Mouse (Mus musculus) 3134 (cell line): ENCODE data around the gene Zfp580.

ENCODE experiments used
- DNase-seq: peaks from one replicate; pipeline ENCODE4 v3.0.0-alpha.2; 2011; ENCODE audit warnings: low spot score; ENCODE audit not compliant: insufficient read length; ENCODE audit errors: extremely low read depth

Gene Zfp580

DNA sequence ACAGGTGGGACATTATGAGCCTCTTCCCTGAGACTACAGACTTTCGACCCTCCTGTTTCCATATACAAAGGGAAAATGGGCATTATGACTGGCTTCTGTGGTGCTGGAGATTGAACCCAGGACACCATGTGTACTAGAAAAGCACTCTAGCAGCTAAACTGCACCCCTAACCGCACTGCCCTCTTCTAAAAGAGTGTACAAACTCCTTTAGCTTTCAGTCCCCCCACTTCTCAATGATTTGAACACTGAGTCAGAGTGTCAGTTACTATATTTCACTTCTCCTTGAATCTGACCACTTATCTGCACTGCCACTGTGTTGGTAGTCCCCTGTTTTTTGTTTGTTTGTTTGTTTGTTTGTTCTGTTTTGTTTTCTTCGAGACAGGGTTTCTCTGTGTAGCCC, 17.5 kb upstream of the Zfp580 start, which contains the start of gene 4632433K11Rik:
4632433K11Rik (plus strand) TSS at position 301 of the 400 bp plus-strand sequence.
- no peak for DNase-seq

DNA sequence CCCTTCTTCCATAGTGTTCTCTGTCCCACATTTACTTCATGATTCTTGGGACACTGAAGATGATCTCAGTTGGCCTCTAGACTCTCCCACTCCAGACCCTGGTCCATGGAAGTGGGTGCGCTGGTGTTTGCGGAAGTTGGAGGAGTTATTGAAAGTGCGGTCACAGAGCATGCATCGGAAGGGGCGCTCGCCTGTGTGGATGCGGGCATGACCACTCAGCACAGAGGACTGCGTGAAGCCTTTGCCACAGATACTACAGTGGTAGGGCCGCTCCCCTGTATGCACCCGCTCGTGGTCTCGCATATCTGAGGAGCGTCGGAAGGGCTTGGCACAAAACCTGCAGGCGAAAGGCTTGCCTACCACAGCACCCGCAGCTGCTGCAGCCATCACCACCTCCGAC, 15.7 kb upstream of the Zfp580 start:
- no peak for DNase-seq

DNA sequence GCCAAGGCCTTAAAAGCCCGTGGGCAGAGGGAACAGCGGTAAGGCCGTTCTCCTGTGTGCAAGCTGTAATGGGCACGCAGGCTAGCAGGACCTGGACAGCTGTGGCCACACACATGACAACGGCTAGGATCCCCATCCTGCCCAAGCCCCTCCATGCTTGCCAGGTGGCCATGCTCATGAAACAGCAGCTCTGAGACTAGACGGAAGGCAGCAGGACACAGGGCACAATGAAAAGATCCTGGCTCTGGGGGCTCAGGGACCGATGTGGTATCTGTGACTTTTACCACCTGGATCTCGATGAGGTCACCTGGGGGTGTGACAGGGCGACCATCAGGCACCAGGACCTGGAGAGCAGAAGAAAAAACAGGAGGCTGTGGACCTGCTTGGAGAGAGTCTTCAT, 15.2 kb upstream of the Zfp580 start:
- no peak for DNase-seq

DNA sequence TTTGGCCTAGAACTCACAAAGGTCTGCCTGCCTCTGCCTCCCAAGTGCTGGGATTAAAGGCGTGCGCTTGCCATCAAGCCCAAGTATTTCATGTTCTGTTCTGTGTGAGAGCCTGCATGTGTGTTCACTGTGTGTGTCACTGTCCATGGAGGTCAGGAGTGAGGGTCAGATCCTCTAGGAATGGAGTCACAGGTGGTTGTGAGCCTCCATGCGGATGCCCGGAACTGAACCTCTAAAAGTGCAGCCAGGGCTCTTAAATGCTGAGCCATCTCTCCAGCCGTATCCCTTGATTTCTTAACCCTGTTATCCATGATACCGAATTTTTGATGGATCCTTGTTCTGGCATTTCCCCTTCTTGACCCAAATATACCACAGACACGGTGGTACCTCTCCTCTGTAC, 14.3 kb upstream of the Zfp580 start:
- DNase-seq, result no peak

DNA sequence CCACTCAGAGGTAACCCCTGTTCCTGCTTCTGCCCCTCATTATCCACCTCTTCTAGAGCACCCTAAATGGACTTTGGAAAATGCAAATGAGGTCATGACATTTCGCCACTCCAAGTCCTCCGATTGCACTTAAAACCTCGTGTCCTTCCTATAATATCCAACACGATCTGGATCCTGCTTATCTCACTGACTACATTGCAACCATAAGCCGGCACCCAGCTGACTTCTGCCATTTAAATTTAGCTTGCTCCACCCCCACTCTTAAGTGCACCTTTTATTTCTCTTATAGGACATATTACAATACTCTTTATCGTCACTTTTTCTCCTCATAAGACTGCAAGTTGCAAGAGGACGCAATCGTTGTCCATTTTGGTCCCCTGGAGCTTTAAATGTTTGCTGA, 13.9 kb upstream of the Zfp580 start:
- no peak for DNase-seq

DNA sequence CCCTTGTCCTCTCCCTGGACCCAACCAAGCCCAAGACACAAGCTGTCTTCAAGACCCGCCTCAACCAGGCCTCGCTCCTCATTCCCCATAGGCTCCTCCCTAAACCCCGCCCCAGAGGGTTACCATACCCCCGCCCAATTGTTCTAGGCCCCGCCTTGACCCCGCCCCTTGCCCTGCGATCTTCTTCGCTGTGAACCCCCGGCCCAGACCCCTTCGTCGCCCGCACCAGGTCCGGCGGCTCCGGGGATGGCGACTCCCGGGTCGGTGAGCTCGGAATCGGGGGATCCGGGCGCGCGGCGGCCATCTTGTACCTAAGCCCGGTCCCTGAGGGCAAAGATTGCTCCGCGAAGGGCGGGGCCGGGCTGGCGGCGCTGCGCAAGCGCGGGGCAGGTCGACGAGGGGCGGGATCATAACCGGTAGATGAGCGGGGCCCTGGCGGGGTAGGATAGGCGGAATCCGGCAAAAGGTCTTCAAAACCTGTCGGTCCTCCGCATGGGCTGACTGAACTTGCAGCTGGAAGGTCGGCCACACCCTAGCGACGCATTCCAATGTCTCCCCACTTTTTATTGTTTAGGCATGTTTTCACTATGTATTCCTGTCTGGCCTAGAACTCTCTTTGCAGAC, 13.1 kb upstream of the Zfp580 start, which contains the start of gene Zfp784:
Zfp784 (minus strand) TSS at position 338 of the 624 bp plus-strand sequence.
- peak; percentile 96 for DNase-seq

DNA sequence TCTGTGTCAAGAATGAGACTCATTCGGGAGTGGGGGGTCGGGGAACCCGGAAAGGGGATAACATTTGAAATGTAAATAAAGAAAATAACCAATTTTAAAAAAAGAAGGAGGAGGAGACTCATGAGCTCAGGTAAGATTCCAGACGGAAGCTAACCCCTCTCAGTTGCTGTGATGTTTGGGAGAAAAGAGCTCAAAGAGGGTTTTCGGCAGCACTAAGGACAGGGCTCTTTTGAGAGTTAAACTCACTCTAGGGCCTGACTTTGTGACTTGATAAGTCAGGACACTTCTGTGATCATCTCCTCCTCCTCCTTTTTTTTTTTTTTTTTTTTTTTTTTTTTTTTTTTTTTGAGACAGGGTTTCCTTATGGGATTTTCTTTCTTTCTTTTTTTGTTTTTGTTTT, 12.4 kb upstream of the Zfp580 start:
- no peak for DNase-seq

DNA sequence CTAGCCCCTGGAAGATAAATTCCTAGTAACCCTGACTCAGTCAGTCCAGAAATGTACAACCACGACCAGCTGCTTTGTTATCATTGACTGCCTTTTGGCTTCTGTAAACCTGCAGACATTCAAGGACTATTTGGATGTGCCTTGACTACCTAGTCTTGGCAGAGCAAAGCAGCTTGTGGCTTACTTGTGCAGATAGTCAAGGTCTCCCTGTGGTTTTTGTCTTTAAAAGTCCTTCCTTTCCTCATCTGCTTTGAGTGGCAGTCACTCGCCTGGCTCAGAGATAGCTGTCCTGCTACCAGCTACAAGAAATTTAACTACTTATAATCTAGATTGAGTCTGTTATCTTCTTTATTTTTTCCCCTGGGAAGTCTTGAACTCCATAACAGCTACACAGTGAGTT, 6.4 kb upstream of the Zfp580 start:
- DNase-seq, result no peak

DNA sequence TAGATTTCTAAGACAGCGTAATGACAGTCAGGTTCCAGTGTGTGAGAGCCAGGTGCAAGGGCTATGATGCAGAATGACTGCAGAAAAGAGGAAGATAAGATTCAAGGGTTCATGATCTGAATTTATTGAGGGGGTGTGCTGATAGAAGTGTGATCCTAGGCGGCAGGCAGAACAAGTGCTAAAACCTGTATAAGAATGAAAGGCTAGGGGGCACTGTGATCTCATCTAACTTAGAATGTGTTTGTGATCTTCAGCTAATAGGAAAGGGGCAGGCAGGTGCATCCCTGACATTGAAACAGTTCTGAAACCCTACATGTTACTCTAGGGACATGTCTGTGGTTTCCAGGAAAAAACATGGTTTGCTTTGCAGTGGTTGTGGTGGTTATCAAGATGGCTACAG, 5.2 kb upstream of the Zfp580 start:
- DNase-seq, result no peak

DNA sequence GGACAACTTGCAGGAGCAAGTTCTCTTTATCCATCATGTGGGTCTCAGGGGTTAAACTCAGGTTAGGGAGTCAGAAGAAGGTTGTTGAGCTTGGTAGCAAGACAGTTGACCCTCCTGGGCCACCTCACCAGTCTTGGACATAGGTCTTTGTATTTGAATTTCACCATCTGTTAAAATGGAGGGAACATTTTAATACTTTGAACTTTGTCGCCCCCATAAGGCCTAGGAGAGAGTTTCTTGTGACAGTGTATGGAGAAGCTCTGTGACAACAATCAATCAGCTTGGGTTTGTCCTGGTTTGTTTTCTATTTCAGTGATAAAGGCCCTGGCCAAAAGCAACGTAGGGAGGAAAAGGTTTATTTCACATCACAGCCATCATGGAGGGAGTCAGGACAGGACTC, 4.0 kb upstream of the Zfp580 start:
- no peak for DNase-seq

DNA sequence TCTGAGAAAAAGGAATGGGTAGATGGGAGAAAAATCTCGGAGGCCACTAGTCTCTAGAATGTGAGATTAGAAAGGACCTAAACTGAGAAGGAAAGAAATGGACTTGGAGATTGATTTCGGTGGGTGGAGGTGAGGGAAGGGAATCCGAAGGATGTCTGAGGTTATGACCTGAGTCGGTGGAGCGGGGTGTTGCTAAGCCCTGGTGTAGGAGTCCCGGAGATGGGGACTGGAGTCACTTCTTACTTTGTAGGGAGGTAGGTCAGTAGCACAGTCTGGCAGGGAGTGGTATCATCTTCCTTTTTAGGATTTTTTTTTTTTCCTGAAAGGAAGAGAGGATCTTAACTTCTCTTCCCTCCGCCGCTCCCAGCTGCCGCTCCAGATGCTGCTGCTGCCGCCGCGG, 1.1 kb downstream of the Zfp580 start:
- no peak for DNase-seq

DNA sequence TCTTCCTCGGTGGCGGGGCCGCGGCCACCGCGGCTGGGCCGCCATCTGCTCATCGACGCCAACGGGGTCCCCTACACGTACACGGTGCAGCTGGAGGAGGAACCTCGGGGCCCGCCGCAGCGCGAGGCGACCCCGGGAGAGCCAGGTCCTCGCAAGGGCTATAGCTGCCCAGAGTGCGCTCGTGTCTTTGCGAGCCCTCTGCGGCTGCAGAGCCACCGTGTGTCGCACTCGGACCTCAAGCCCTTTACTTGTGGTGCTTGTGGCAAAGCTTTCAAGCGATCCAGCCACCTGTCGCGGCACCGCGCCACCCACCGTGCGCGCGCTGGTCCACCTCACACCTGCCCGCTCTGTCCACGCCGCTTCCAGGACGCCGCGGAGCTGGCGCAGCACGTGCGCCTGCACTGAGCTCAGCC, 1.6 kb downstream of the Zfp580 start:
- DNase-seq, result no peak

DNA sequence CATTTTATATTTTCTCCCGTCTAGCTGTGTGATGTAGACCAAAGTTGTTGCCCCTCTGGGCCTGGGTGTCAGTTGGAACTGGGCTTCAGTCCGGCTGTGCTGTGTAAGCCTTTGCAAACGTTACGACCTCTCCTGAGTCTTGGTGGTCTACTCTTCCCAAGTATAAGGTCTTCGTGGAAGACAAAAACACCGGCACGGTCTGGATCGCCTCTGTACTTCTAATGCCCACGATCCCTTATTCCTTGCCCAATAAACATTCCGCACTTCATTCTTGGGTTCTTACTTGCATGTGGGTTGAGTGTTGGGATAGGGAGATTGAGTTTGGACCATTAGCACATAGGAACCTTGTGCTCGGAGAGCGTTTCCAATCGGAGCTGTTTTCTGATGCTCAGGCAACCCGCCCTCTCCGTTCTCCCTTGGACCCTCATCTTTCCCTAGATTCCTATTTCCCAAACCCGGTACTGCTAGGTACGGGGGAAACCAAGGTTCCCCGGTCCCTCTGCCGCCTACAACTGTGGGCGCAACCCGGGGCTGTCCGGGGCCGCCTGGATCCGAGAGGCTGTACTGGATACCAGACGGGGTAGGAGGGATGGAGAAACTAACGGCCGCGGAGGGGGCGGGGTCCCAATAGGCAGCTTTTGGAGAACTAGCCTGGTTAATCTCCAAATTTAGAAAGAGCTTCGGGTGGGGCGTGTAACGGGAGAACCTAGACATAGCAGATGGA, 2.3 kb downstream of the Zfp580 start:
- no peak for DNase-seq

DNA sequence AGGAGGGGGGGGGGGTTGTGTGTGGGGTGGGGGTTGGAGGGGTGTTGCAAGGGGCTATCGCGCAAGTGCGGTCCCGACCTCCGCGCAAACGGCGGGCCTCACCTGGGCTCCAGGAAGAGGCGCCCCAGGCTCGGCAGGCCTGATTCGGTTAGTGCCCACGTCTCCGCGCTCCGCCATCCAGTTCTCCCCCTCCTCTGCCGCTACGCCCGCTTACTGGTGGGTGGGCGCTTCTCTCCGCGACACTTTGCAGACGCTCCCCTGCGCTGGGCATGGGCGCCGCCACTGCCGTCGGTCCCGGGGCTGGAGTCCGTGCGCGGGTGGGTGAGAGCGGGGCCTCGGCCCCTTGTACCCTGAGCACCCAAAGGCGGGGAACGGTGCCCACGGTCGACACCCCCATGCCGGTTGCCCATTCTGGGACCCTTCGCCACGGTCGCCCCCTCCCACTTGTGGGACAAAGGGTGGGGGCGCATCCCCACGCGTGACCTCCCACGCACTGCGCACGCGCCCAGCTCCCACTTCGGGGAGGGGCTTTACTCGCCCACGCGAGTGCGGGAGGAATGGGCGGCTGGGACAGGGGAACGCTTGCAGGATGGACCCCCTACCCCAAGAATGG, 5.4 kb downstream of the Zfp580 start:
- DNase-seq, result no peak

DNA sequence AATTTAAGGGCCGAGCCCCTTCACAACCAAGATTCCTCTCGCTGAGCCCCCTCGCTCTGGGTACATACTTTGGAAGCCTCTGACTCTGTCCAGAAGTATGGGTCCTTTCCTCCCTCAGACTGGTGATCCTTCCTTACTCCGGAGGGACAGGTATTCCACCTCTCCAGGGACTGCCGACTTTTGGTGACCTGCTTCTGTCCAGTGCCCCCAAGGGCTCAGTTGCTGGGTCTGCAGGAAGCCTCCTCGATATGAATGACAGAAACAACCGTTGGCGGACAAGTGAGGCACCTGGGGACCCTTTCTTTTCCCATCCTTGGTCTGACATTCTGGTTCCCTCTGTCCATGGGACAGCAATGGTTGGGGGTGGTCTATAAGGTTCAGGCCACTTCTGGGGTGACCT, 6.0 kb downstream of the Zfp580 start:
- no peak for DNase-seq

DNA sequence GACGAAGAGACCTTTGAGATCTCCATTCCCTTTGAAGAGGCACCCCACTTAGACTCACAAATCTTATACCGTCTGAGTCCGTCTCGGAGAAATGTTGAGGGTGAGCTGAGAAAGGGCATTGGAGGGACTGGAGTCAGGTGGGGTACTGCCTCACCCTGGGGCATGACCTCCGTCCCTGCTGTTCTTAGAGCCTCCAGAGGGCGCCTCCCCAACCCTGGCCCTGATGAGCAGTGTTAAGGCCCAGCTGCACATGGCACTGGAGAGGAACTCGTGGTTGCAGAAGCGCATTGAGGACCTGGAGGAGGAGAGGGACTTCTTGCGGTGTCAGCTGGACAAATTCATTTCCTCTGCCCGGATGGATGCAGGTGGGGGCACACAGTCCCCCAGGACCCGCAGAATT, 6.5 kb downstream of the Zfp580 start:
- DNase-seq, result no peak

DNA sequence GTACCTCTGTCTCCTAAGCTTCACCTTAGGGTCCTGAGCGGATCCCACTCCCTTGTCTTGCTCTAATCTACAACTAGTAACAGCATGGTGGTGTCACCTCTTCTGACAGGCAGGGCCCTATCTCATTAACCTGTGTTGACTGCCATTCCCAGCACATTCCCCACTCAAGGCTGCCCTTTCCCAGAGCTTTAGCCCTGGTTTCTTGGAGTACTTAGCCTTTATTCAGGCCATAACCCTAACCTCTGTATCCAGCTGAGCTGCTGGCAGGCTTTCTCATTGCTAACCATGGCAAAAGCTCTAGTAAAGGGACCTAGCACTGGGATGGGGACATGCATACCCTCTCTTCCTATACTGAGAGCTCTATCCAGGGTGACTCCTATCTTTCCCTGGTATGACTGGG, 7.3 kb downstream of the Zfp580 start:
- no peak for DNase-seq

DNA sequence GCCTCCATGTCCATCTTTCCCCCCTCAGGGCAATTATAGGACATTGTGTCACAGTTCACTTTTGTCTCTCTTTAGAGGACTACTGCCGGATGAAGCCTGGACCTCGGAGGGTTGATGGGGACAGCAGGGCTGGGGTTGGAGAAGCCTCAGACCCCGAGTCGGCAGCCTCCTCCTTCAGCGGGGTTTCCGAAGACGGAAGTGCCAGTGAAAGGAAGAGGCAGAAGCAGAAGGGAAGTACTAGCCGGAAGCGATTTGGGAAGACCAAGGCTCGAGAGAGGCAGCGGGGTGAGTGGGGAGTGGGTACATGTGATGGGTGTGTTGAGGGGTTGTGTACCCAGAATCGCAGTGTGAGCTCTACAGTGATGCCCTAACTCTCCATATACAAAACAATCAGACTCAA, 8.1 kb downstream of the Zfp580 start:
- no peak for DNase-seq

DNA sequence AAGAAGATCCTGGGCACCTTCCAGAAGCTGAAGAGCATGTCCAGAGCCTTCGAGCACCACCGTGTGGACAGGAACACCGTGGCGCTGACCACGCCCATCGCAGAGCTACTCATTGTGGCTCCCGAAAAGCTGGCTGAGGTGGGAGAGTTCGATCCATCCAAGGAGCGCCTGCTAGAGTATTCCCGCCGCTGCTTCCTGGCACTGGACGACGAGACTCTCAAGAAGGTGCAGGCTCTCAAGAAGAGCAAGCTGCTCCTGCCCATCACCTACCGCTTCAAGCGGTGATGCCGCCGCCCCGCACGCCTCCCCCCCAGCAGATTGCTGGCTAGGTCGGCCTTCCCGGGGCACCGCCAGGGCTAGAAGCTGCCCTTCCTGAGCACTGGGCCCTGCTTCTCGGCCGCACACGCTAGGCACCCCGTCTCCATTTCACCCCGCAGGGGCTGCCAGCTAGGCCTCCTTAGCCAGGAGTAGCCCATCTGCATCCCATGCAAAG, 8.9 kb downstream of the Zfp580 start:
- DNase-seq, result peak; percentile 83

DNA sequence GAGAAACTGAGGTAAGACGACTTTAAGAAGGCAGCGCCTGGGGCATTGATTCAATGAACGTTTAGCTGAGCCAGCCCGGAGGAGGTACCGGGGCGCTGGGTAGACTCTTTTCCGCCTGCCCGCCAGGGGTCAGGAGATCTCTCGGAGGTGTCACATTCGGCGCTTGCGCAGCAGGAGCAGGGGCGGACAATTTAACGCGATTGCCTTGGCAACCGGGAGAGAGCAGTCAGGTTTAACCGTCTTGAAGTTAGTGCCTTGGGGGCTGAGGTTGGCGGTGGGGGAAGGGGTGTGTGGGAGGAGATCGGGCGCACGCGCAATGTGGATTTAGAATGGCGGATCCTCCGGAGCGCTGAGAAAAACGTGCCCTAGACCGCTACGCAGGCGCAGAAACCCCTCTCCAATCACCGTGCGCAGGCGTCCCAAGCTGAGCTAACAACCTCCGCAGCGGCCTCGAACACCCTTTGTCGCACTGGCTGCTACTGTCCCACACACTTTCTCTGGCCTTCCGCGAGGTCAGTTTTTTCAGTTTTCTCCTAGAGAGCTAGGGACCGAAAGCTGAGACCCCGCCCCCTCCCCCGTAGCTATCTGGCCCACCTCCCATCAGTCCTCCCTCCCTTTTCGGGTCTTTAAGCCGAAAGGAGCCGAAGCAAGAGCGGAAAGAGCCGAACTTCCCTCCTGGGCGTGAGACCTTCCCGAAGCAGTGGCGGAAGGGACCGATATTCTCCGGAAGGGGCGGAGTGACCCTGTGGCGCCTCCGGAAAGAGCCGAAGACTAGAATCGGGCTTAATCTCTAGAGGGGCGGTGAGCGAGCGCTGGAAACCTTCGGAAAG, 9.8 kb downstream of the Zfp580 start:
- DNase-seq, result peak; percentile 94

DNA sequence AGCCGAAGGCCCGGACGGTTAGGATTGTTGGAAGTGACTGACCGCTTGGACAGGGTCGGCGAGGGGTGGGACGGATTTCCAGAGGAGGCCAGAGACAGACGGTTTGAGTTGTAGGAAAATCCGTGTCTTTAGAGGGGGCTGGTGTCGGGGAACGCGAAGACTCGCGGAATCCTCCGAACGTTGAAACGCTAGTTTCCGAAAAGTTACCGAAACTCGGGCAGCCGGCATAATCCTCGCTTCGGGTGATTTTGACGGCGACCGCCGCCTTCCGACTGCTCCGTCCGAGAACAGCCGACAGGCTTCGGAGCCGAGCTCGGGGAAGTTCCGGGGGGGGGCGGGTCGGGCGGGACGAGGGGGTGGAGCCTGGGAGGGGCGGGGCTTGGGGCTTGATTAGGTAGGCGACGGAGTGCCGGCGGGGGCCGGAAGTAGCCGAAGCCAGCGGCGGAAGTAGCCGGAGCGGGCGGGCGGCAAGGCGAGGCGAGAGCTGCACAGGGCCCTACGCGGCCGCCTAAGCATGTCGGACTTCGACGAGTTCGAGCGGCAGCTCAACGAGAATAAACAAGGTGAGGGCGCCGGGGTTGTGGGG, 10.5 kb downstream of the Zfp580 start, which contains the start of gene U2af2:
U2af2 (plus strand) TSS at position 370 of the 586 bp plus-strand sequence.
- DNase-seq, result peak; percentile 92
